Mouse (Mus musculus): ENCODE data around the gene Itm2a.

Itm2a gene

DNA sequence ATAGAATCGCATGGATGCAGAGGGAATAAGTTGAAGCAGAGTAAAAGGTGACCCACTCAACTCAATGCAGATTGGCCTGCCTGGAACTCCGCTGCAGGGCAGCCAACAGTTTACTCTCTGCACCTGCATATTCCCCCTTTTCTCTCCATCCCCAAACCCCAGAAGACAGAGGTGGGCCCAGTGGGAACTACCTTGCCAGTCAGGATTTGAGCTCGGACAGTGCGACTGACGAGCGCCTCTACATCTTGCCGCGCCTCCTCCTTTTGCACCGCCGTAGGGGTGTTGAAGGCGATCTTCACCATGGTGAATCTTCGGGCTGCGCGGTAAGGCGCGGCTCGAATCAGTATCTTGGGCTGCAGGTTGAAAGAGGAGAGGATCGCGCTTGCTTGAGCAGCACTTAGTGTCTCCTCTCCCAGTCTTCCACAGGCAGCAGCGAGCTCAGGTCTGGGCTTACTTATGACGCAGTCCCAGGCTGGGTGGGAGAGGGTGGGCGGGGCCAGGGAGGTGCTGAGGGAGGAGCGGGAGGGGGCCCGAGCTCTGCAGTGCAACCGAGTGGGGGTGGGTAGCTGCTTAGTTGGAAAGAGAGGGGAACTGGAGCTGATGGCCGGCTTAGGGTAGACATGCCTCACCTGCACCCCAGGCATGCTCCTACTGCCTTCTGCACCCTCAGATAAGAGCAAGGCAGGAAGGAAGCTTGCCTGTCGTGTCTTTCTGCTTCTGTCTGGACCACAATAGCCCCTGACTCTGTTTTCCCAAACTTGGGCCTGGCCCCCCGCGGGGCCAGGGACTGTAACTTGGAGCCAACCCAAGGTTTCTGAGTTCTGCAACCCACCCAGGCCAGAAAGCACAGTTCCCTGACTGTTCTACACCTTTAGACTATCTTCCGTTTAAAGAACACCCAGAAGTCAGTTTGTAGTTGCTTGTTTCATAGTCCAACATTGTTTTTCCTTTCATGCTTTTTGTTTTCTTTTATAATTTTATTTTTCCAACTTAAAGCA, at the start of gene Itm2a:
TSS of gene Itm2a (minus strand) at position 462 of the 998 bp plus-strand sequence.
- peak; percentile 10 for DNase-seq (ENCODE audit: low spot score in 2 of 2)

DNA sequence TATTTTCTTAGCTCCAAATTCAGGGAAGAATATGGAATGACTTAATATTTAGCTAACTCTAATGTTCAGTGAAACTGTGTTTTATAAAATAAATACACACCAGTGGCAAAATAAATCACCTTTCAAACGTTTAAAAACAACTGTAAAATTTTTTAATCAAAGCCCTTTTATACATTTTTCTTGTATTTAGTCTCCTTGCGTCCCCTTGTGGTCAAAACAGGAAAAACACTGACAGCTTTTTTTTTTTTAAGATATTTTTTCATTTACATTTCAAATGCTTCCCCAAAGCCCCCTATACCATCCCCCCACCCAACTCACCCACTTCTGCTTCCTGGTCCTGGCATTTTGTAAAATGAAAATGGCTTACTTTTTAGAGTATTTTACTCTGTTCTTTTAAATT, 32.7 kb upstream of the Itm2a start:
- DNase-seq (ENCODE audit: low spot score in 2 of 2): no peak

DNA sequence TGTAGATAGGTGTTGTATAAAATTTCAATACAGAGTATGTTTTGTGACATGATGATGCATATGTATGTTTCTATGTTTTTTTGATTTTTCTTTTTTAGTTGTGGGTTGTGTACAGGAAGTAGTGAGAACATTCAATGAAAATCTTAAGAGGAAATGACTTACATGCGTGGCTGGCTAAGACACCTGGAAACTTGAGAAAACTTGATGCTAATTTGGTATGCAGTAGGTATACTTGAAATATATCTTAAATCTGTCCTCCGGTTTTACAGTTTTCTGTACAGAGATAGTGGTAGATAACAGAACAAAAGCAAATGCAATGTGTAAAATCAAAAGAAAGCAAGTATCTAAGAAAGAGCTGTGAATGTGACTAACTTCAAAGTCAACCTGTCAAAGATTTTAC, 18.1 kb upstream of the Itm2a start:
- no peak for DNase-seq (ENCODE audit: low spot score in 2 of 2)

DNA sequence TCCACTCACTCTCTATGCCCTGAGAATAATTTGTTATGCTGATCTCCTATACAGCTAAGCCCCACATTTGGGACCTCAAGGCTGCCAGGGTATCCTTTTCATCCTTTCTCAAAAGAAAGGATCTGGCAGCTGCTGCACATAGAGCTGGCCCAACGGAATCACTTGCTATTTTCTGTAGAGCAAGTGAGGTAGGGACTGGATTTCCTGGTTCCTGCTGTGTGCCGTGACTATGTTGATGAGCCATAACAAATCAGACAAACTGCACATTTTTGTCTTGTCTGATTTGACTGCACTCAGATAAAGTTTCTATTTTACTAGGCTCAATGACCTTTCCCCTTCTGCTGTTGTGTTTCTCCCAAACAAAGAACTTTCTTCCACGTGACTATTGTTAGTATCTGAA, 14.2 kb upstream of the Itm2a start:
- no peak for DNase-seq (ENCODE audit: low spot score in 2 of 2)

DNA sequence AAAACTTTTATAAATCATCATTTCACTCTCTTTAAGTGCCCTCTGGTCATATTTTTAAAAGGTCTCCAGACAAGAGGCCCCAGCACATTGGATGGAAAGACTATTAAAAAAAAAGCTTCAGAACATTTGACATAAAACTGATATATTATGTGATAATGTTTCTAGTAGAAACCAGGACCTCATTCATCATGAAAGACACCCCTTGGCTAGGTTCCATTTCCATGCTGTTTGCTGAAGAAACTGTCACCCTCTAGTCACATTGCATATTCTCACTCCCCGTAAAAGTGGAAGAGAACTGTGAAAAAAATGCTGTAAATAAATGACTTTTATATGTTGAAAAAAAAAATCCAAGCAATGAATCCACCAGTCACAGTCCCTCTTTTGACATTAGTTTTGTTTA, 12.8 kb upstream of the Itm2a start:
- no peak for DNase-seq (ENCODE audit: low spot score in 2 of 2)

DNA sequence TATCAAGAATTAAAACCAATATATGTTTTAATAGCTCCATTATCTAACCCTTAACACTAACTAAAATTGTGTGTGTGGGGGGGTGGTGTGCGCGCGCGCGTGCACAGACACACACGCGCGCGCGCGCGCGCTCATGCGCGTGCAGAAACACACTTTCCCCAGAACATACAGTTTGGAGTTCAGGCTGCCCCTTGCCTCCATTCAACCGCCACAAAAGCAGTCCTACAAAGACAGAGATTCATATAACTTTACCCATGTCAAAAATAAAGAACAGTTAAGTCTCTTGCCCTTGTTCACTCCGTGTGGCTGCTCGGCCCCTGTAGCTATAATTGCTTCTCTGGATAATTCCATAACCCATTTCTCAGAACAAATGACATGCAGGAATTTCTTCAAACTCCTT, 695 bp downstream of the Itm2a start:
- DNase-seq (ENCODE audit: low spot score in 2 of 2): no peak

DNA sequence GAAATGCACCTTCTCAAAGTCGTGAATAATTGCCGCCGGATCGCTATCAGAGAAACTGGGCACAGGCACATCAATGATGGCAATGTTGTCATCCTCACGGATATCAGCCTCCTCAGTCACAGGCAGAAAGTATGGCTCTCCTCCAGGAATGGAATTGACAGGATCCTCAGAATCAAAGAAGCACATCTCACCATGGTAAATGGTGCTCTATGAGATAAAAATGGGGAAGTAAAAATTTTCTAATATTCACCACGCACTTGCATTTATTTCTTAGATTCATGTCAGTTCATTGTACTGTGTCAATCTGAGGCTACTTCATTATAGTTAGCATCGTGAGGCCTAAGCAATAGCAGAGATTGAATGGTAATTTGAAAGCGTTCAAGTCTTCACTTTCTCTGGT, 4.1 kb downstream of the Itm2a start:
- DNase-seq (ENCODE audit: low spot score in 2 of 2): no peak

DNA sequence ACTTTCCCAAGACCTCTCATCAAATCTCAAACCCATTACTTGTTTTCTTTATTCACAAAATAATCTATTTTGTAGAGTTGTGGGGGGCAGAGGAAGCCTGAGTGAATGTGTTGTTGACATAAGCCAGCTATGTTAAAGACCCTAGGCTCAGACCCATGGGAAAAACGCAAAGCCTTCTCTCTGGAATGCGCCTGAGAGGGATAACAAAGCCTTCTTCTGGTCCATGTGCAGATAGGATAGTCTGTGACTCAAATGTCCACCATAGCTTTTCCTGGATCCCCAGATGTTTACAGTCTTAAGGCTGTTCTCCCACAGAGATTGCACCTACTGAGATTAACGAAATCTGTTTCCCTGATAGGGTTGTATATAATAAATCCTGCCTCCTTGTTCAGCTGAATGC, 9.9 kb downstream of the Itm2a start:
- DNase-seq (ENCODE audit: low spot score in 2 of 2): no peak

DNA sequence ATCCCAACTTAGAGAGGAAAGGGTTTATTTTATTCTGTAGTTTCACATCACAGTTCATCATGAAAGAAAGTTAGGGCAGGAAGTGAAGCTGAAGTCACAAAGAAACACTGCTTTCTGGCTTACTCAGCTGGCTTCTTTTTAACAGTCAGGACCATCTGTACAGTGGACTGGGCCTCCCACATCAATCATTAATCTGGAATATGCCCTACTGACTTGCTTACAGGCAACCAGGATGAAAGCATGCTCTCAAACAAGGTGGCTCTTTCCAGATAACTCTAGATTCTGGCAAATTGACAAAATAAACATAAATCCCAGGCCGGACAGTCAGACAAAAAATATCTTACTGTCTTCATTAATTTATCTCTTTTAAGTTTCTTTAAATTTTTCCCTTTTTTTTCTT, 27.8 kb downstream of the Itm2a start:
- no peak for DNase-seq (ENCODE audit: low spot score in 2 of 2)
